Mouse (Mus musculus): ENCODE measurements around the gene Skap2. TPM values are rescaled to one million over a fixed set of nuclear protein-coding genes. Genes with fewer than 3 reads are reported as not detected.

The Skap2 gene
- polyA plus RNA-seq (2012; rRNA removed): 6.7 and 17.4 TPM in 2 replicates

DNA sequence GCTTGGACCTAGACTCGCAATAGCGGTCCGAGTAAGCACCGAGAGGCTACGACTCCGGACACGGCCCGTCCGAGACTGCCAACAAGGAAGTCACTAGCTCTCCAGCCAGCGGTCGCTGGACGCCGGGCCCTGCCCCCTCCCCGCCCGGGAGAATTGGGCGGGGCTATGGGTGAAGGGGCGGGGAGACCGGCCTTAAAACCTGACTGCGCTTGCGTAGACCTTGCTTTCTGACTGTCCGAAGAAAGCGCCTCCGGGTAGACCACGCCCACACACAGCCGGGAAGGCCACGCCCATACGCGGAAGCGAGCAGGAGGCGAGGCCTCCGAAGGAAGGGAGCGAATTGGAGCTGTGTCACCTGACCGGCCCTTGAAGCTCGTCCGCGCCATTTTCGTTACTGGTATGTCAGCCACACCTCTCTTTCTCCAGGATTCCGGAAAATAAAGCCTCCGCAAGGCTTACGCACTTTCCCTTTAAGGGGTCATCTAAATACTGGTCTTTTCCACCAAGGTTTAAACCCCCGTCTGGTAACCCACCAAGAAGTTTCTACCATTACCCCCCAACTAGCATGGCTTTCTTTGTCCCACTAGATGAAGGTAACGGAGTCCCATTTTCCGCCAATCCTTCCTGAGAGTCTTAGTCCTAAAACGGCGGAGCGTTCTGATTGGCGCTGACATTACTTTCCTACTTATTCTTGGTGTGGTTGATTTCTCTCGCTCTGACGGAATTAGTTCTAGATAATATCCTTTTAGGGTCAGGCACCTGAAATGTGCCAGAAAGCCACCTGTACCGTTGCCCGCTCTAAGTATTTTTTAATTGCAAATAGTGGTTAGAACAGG is at the start of gene Skap2:
TSS of gene Skap2 (minus strand) at position 141 of the 836 bp plus-strand sequence.

Other genes starting within 250 kb of the Skap2 start
- 0.35 and 2.5 TPM in 2 replicates for gene Hoxa1, start 145.8 kb upstream of the Skap2 start, polyA plus RNA-seq (2012; rRNA removed)
- 0.83 and 15.3 TPM in 2 replicates for gene Hoxa2, start 152.3 kb upstream of the Skap2 start, polyA plus RNA-seq (2012; rRNA removed)
- gene 5730596B20Rik, start 164.9 kb upstream of the Skap2 start, polyA plus RNA-seq (2012; rRNA removed): 0.07 and 1.5 TPM in 2 replicates
- 0.85 and 13.1 TPM in 2 replicates for gene Hoxa4, start 179.2 kb upstream of the Skap2 start, polyA plus RNA-seq (2012; rRNA removed)
- gene Hoxa5, start 192.0 kb upstream of the Skap2 start, polyA plus RNA-seq (2012; rRNA removed): 1.9 and 37.9 TPM in 2 replicates
- gene Hoxa6, start 196.2 kb upstream of the Skap2 start, polyA plus RNA-seq (2012; rRNA removed): 0.10 and 10.2 TPM in 2 replicates
- 1.2 and 20.2 TPM in 2 replicates for gene Hoxa3, start 200.8 kb upstream of the Skap2 start, polyA plus RNA-seq (2012; rRNA removed)
- gene Gm28308, start 200.8 kb upstream of the Skap2 start, polyA plus RNA-seq (2012; rRNA removed): 3.1 TPM in 1 of 2 replicates, not detected in the other
- 0.77 and 23.7 TPM in 2 replicates for gene Hoxa7, start 209.3 kb upstream of the Skap2 start, polyA plus RNA-seq (2012; rRNA removed)
- 1.2 and 40.0 TPM in 2 replicates for gene Hoxa9, start 218.5 kb upstream of the Skap2 start, polyA plus RNA-seq (2012; rRNA removed)
- gene Hoxa10, start 228.3 kb upstream of the Skap2 start, polyA plus RNA-seq (2012; rRNA removed): 0.36 and 24.7 TPM in 2 replicates
- gene Hoxa11, start 233.3 kb upstream of the Skap2 start, polyA plus RNA-seq (2012; rRNA removed): 0.04 and 4.8 TPM in 2 replicates
- 0.05 and 2.5 TPM in 2 replicates for gene Hoxa13, start 248.3 kb upstream of the Skap2 start, polyA plus RNA-seq (2012; rRNA removed)